Mouse (Mus musculus): ENCODE data around the gene Fdps.

GRCm38 (mm10) chr3:89135958-89136357 lies 34.2 kb upstream of the Fdps start, which contains the start of gene Pklr:
- TF ChIP-seq CTCF (IDR thresholded peaks at IDR 0.05; ENCODE audit: low read depth), result no peak
- TF ChIP-seq EP300 (IDR thresholded peaks at IDR 0.05; ENCODE audit: low read depth), result no peak

Measured in heart, postnatal 0 days (tissue).